Mouse (Mus musculus): ENCODE results near the gene Lce1l.
"Not testable (repeated sequence)": the region's sequence is repeated elsewhere in the genome, so short reads cannot be mapped to it uniquely, and the experiment has no call there.

Gene Lce1l

GRCm38 (mm10) chr3:92851186-92851585, at the start of gene Lce1l:
Gene Lce1l, minus strand, starts transcription at chr3:92851286.
- DNase-seq: no peak

DNA sequence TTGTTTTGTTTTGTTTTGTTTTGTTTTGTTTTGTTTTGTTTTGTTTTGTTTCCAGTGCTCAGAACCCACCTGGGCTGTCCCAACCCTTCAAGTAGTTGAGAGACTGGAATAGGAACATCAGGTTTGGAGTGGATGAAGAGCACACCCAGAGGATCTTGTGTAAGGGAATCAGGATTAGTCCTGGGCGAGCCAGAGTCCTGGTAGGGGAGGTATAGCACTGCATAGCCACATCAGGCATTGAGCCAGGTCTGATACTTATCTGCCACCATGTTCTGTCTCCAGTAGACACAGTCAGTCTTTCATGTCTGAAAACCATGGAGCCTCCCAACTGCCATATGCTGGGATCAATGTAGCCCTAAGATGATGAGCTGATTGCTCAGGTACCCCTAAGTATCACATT, 43.4 kb upstream of the Lce1l start:
- no peak for DNase-seq

DNA sequence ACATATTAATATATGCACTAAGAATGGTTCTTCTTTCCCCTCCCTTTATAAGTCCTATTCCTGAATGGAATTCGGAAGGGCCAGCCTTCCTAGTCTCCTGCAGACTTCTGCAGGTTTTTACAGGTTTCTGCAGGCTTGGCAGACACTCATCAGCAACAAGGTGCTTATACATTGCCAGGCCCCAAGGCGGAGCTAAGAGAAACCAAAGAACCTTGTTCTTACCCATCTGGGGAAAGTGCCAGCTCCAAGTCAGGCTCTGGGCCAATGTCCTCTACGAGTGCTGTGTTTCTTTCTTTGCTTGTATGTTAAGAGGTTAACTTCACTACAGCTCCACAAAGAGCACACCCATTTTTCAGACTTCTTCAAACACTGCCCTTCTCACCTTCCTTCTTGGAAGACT, 43.0 kb upstream of the Lce1l start:
- no peak for DNase-seq

GRCm38 (mm10) chr3:92874180-92874579, 23.1 kb upstream of the Lce1l start:
- DNase-seq: no peak

DNA sequence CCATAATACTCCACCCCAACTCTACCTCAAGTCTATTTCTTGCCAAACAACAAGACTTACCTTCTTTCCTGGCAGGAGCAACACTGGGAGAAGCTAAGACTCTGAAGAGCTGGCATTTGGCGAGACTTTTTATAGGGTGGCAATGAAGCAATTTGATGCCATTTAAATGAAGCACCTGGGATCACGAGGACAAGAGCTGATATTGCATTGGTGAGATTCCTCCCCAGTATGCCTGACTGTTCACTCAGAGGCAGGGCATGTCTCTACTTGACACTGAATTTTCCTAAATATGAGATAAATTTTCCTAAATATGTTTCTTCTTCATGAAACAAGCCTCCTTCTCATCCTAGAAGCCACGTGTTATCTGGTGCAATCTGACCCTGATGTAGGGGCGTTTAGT, 19.0 kb upstream of the Lce1l start, which contains the start of gene 2310050C09Rik:
Gene 2310050C09Rik, minus strand, starts transcription at position 101 of the 400 bp plus-strand sequence.
- DNase-seq: no peak

DNA sequence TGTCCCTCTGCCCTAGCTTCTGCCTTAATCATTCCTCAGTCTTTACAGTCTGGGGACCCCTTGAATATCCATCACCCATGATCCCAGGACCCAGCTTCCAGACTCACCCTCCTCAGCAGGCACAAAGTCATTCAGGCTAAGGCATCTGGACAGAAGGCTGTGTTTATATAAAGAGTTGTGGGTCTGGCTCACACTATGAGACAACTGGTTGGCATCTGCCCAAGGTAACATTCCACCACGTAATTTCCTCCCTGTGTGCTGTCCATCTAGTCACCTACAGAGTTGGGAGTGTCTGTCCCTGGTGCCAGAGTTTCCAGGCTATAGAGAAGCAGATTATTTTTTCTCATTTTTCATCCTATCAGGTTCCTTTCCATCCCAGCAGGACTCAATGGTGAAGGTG, 24.0 kb downstream of the Lce1l start, which contains the start of gene Kprp:
Gene Kprp, minus strand, starts transcription at position 140 of the 400 bp plus-strand sequence.
- DNase-seq: no peak

GRCm38 (mm10) chr3:92825808-92826207, 25.3 kb downstream of the Lce1l start:
- no peak for DNase-seq

DNA sequence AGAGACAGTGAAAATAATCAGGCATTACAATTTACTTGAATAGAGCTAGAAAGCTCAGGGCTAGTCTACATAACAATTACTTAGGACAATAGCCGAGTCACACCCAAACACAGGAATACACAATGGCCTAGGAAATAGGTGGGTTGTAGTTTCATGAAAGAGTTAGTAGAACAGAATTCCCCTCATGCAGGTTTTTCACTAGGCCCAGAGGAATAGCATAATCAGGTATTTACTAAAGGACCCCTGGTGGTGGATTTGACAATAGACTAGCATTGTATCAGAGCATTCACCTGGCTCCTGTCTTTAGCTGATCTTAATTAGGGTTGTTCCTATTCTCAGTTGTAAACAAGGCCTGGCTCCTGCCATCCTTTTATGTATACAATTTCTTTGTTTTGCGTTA, 35.0 kb downstream of the Lce1l start:
- not testable (repeated sequence) for DNase-seq

GRCm38 (mm10) chr3:92815581-92815980, 35.5 kb downstream of the Lce1l start:
- DNase-seq: no peak

DNA sequence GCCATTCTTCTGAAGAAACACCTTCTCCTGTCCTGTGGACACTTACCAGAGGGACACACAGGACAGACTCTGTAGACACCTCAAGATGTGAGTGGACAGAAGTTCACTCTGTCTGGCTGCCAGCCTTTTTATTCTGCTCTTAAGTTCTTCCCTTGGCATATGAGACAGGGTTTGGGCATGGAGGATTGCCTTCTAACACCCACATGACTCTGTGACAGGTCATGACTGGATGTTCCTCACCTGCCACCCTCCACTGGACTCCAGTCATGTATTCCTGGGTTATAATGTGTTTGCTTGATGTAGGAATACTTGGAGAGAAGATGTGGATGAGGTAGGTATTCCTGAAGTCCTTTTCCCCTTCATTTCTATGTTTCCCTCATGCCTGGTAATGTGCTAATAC, 43.3 kb downstream of the Lce1l start, which contains the start of gene Lce1k:
Gene Lce1k, minus strand, starts transcription at position 101 of the 400 bp plus-strand sequence.
- no peak for DNase-seq

All from heart, adult 11 months (tissue).